ENCODE assay signal across 10 mouse cellular contexts in genomic region chr12:112617184-112617583, GRCm38 (mm10). TPM values are rescaled to one million over a fixed set of nuclear protein-coding genes. Genes with fewer than 3 reads are reported as not detected.
DNase-seq lines count a peak whose midpoint lies in the region; TF ChIP-seq lines count a peak whose summit lies in the region.
"Had no signal": no experiment of that assay in that cellular context is flagged by ENCODE, and none has a peak within 500 bp of the region (broad histone marks: within the 10 kb centered on the region; RNA-seq: fewer than 3 reads in every experiment).

No protein-coding gene starts in this region.

- H3K4me1 ChIP-seq in heart, embryonic 10.5 days, result peaks cover 72% of the 10 kb centered on the region
- peaks cover 16% of the 10 kb centered on the region for H3K4me1 ChIP-seq in bone marrow, adult 2 months (ENCODE audit: control insufficient read depth, insufficient read depth, low read length)
- H3K4me1 ChIP-seq in midbrain, embryonic 10.5 days, result peaks cover 43% of the 10 kb centered on the region

- H3K27ac ChIP-seq in heart, embryonic 10.5 days, result peak overlapping the region; percentile 92
- H3K27ac ChIP-seq in bone marrow, adult 2 months (ENCODE audit: control insufficient read depth, insufficient read depth, low read depth, low read length, poor library complexity), result peak overlapping the region; percentile 83; the same call in 1 of the 2 replicates
- no peak overlapping the region for H3K27ac ChIP-seq in midbrain, embryonic 10.5 days (replicated peaks)
- H3K27ac ChIP-seq: neural tube, embryonic 13.5 days had no signal

- no peak overlapping the region for H3K4me3 ChIP-seq in heart, embryonic 10.5 days
- no peak overlapping the region for H3K4me3 ChIP-seq in bone marrow, adult 2 months (replicated peaks; ENCODE audit: control insufficient read depth, low read depth, low read length)
- no peak overlapping the region for H3K4me3 ChIP-seq in midbrain, embryonic 10.5 days
- H3K4me3 ChIP-seq: neural tube, embryonic 13.5 days had no signal

- WGBS in heart, embryonic 10.5 days, result 80% methylated on average over 11 of the region's 11 CpGs
- WGBS in bone marrow, adult 2 months, result 11% methylated on average over 11 of the region's 11 CpGs
- WGBS in midbrain, embryonic 10.5 days, result 93% methylated on average over 11 of the region's 11 CpGs

- 0 out of 2 replicates have a peak, but pooled peaks have one; percentile 11 for TF ChIP-seq CTCF in bone marrow, adult 2 months (IDR thresholded peaks at IDR 0.05; ENCODE audit: control insufficient read depth, insufficient read depth, low read length)

- DNase-seq in heart, embryonic 10.5 days (ENCODE audit: low spot score), result no peak
- no peak for DNase-seq in heart, postnatal 25 days (ENCODE audit: low spot score)
- DNase-seq in layer of hippocampus, adult 9-11 months, result peak; percentile 91
- DNase-seq in right cerebral cortex, postnatal 14 days, result peak; percentile 61
- DNase-seq in urinary bladder, postnatal 4 days (ENCODE audit: low spot score in 2 of 2), result no peak
- DNase-seq in midbrain, embryonic 10.5 days (ENCODE audit: low spot score), result no peak
- no peak for DNase-seq in cerebellum, adult 11-12 months

- TF ChIP-seq POLR2A in bone marrow, adult 2 months (IDR thresholded peaks at IDR 0.05; ENCODE audit: borderline replicate concordance, control insufficient read depth, low read depth, low read length), result no peak

- H3K27me3 ChIP-seq in heart, embryonic 10.5 days (ENCODE audit: insufficient read depth, poor library complexity, severe bottlenecking), result peaks cover 23% of the 10 kb centered on the region; the same call in 1 of the 2 replicates
- H3K27me3 ChIP-seq in midbrain, embryonic 10.5 days (ENCODE audit: low read depth, poor library complexity, severe bottlenecking), result peaks cover 48% of the 10 kb centered on the region
- H3K27me3 ChIP-seq: Patski had no signal

- no peaks in the 10 kb centered on the region for H3K9me3 ChIP-seq in heart, embryonic 10.5 days
- H3K9me3 ChIP-seq in midbrain, embryonic 10.5 days (replicated peaks), result no peaks in the 10 kb centered on the region
- H3K9me3 ChIP-seq: neural tube, embryonic 13.5 days had no signal

- intact Hi-C loops in heart, postnatal 25 days (cut with DNase I), result loop anchor here (5.0 kb wide), 1 partner anchor 120 kb away; no protein-coding TSS in a partner anchor

- H3K36me3 ChIP-seq in heart, embryonic 10.5 days, result peaks cover 15% of the 10 kb centered on the region
- H3K36me3 ChIP-seq in midbrain, embryonic 10.5 days, result no peaks in the 10 kb centered on the region
- H3K36me3 ChIP-seq: neural tube, embryonic 13.5 days had no signal

RNA-seq across cellular contexts. Expression of gene Adssl1, which starts 2.7 kb away (rescaled TPM):
- polyA plus RNA-seq in heart, embryonic 10.5 days (2016; fragmentation: Nextera tagmentation; extraction: Ambion mirVana), result 57.2 and 99.3 TPM in 2 replicates
- 100 to 1,000 TPM; 147 TPM for total RNA-seq in heart, postnatal 25 days (2021)
- 21.0 and 44.8 TPM in 2 replicates for polyA plus RNA-seq in bone marrow, adult 2 months (2011; ENCODE audit: insufficient read depth, insufficient read length, low replicate concordance, missing spikeins)
- 2.9 and 3.4 TPM in 2 replicates for polyA plus RNA-seq in midbrain, embryonic 10.5 days (2016; fragmentation: Nextera tagmentation; extraction: Ambion mirVana)

RNA-seq across cellular contexts. Expression of gene Siva1, which starts 27.3 kb away (rescaled TPM):
- 175 and 207 TPM in 2 replicates for polyA plus RNA-seq in heart, embryonic 10.5 days (2016; fragmentation: Nextera tagmentation; extraction: Ambion mirVana)
- 10 to 100 TPM; 29.5 to 35.7 TPM for total RNA-seq in heart, postnatal 25 days (2021)
- polyA plus RNA-seq in bone marrow, adult 2 months (2011; ENCODE audit: insufficient read depth, insufficient read length, low replicate concordance, missing spikeins), result 47.7 and 81.1 TPM in 2 replicates
- polyA plus RNA-seq in midbrain, embryonic 10.5 days (2016; fragmentation: Nextera tagmentation; extraction: Ambion mirVana), result 306 and 361 TPM in 2 replicates

RNA-seq across cellular contexts. Expression of gene Inf2, which starts 28.6 kb away (rescaled TPM):
- 3.5 and 5.6 TPM in 2 replicates for polyA plus RNA-seq in heart, embryonic 10.5 days (2016; fragmentation: Nextera tagmentation; extraction: Ambion mirVana)
- total RNA-seq in heart, postnatal 25 days (2021), result 10 to 100 TPM; 15.8 to 20.0 TPM
- 40.0 and 82.8 TPM in 2 replicates for polyA plus RNA-seq in bone marrow, adult 2 months (2011; ENCODE audit: insufficient read depth, insufficient read length, low replicate concordance, missing spikeins)
- 1.7 and 1.8 TPM in 2 replicates for polyA plus RNA-seq in midbrain, embryonic 10.5 days (2016; fragmentation: Nextera tagmentation; extraction: Ambion mirVana)

RNA-seq across cellular contexts. Expression of gene Akt1, which starts 57.5 kb away (rescaled TPM):
- 57.1 and 82.0 TPM in 2 replicates for polyA plus RNA-seq in heart, embryonic 10.5 days (2016; fragmentation: Nextera tagmentation; extraction: Ambion mirVana)
- total RNA-seq in heart, postnatal 25 days (2021), result 100 to 1,000 TPM; 206 to 215 TPM
- 39.8 and 56.1 TPM in 2 replicates for polyA plus RNA-seq in bone marrow, adult 2 months (2011; ENCODE audit: insufficient read depth, insufficient read length, low replicate concordance, missing spikeins)
- polyA plus RNA-seq in midbrain, embryonic 10.5 days (2016; fragmentation: Nextera tagmentation; extraction: Ambion mirVana), result 44.5 and 46.2 TPM in 2 replicates

Comparison
In these comparisons a context has a peak if more than half of its experiments do, and no peak if none do; other contexts are left out.
1. DNase-seq: peak in layer of hippocampus, adult 9-11 months (single experiment) and right cerebral cortex, postnatal 14 days (single experiment); none in heart, embryonic 10.5 days (single experiment), heart, postnatal 25 days (single experiment), urinary bladder, postnatal 4 days (0 of 2), midbrain, embryonic 10.5 days (single experiment) and cerebellum, adult 11-12 months (single experiment).